Mouse (Mus musculus) megakaryocyte, embryonic 14.5 days (primary cell): Measurements from ENCODE around the gene Ids.
"Not testable (repeated sequence)": the region's sequence is repeated elsewhere in the genome, so short reads cannot be mapped to it uniquely, and the experiment has no call there.

Experiments
- FLI1 ChIP-seq: IDR thresholded peaks from 2 replicates; pipeline ENCODE4 v1.6.1; 2012; ENCODE audit warnings: low read length, inconsistent platforms, mixed read lengths
- GATA1 ChIP-seq: IDR thresholded peaks from 3 replicates; pipeline ENCODE4 v1.6.1; 2012; ENCODE audit warnings: mixed read lengths, low read length, inconsistent platforms, borderline replicate concordance

- TF ChIP-seq GATA1, FLI1: not testable (repeated sequence)
These were observed 27.8 kb upstream of the Ids start for GRCm38 (mm10) chrX:70392636-70393035.
